Mouse (Mus musculus) midbrain, embryonic 11.5 days (tissue): Measurements from ENCODE around the gene Gm45233. TPM values are rescaled to one million over a fixed set of nuclear protein-coding genes. Genes with fewer than 3 reads are reported as not detected.

Experiments
- ATAC-seq: fragments of 200-750 bp; cut with Nextera tagmentation; 2 replicates; pipeline ENCODE4 v1.8.0; 2017; ENCODE audit warnings: moderate TSS enrichment, moderate library complexity; ENCODE audit not compliant: low FRiP score
- DNase-seq: peaks from one replicate; pipeline ENCODE4 v3.0.0; 2015; ENCODE audit warnings: low spot score; ENCODE audit errors: missing footprints
- H3K27ac ChIP-seq: fragments of 300-500 bp; sonication (generic); 2 replicates; pipeline ENCODE4 v1.5.1; 2014; ENCODE audit warnings: low read depth, low read length
- H3K27me3 ChIP-seq: fragments of 300-500 bp; sonication (generic); 2 replicates; pipeline ENCODE4 v1.6.1; 2014; ENCODE audit warnings: mild to moderate bottlenecking, low read length, moderate library complexity, mixed read lengths; ENCODE audit not compliant: control insufficient read depth, insufficient read depth
- H3K36me3 ChIP-seq: fragments of 300-500 bp; sonication (generic); 2 replicates; pipeline ENCODE4 v1.6.1; 2014; ENCODE audit warnings: mild to moderate bottlenecking, low read length, moderate library complexity, mixed read lengths; ENCODE audit not compliant: control insufficient read depth, insufficient read depth
- H3K4me1 ChIP-seq: fragments of 300-500 bp; sonication (generic); 2 replicates; pipeline ENCODE4 v1.6.1; 2014; ENCODE audit warnings: low read length; ENCODE audit not compliant: control insufficient read depth, insufficient read depth
- H3K4me2 ChIP-seq: fragments of 300-500 bp; sonication (generic); 2 replicates; pipeline ENCODE4 v1.6.1; 2014; ENCODE audit warnings: mild to moderate bottlenecking, moderate library complexity
- H3K4me3 ChIP-seq: fragments of 300-500 bp; sonication (generic); 2 replicates; pipeline ENCODE4 v1.5.1; 2014; ENCODE audit warnings: low read depth, low read length
- H3K9ac ChIP-seq: fragments of 300-500 bp; sonication (generic); 2 replicates; pipeline ENCODE4 v1.6.1; 2014; ENCODE audit warnings: low read length
- H3K9me3 ChIP-seq: fragments of 300-500 bp; sonication (generic); 2 replicates; pipeline ENCODE4 v1.6.1; 2016; ENCODE audit warnings: low read length; ENCODE audit not compliant: control insufficient read depth
- WGBS: fragments of 180-500 bp; shearing (Covaris S2); extraction: QIAGEN DNeasy Blood & Tissue Kit; methylation state at CpG from one replicate; pipeline ENCODE4 v1.1.7; 2014; 5-methylcytosine and 5-hydroxymethylcytosine counted together
- polyA plus RNA-seq: library from polyadenylated mRNA; unstranded; fragments of >200 nt; fragmentation: Nextera tagmentation; extraction: Ambion mirVana; gene quantifications from 2 replicates; pipeline ENCODE4 v1.2.1, GENCODE M21; 2014

Gene Gm45233
- polyA plus RNA-seq, 1 experiment from 2014 or later: not detected

DNA sequence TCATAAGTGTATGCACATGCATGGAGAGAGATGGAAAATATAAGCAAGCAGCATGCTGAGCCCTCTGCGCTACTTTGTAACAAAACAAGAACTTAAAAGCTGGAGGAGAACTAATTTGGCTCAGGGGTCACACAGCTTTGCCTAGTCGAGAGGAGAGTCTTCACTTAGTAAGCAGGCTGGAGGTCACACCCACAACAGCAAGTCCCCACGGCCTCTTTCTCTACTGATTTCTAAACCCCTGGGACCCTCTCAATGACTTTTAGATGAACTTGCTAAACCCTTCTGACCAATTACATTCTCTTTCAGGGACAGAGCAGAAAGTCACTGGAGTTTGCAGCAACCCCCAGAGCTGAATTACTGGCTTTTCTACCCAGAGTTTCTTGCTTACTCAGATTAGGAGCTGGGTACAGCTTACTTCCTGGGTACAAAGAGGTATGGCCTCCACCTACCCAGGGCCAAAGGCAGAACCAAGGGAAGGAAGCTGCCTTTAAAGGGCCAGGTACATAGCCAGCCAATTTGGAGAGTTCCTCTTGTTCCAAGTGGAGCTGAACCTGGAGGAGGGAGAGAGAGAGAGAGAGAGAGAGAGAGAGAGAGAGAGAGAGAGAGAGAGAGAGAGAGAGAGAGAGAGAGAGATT lies 19.8 kb upstream of the Gm45233 start:
- Histone ChIP-seq H3K27me3 (no peaks in the 10 kb centered on the region), H3K27ac (no peak overlapping the region)
- 57% methylated on average over 3 of the region's 3 CpGs for WGBS

DNA sequence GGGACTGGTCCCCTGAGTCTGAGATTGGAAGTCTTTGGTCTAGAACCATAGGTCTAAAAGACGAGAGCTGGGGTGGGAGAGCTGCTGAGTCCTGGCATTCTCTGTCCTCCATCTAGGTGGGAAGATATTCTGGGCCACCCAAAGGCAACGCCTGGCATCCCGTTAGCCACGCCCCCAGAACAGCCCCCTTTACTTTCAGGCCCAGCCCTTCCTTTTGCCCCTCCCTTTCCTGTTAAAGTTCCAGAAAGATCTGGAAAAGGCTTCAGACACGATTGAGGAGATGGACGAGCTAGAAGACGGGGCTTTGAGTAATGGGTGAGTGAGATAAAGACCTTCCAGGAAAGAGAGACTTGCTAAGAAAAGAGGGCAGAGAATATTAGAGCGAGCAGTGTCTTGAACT lies 16.5 kb upstream of the Gm45233 start, which contains the start of gene Lim2:
Lim2 (plus strand) TSS at position 265 of the 400 bp plus-strand sequence.
- no peak within 1 kb of the TSS for H3K4me3 ChIP-seq
- no peaks in the 10 kb centered on the region for H3K27me3 ChIP-seq
- no peaks in the 10 kb centered on the region for H3K4me1 ChIP-seq
- no peak within 1 kb of the TSS for H3K9ac ChIP-seq
- no peak within 1 kb of the TSS for H3K4me2 ChIP-seq
- no peak within 1 kb of the TSS for H3K27ac ChIP-seq
- 94% methylated on average over 8 of the region's 8 CpGs for WGBS
- DNase-seq (no peak), ATAC-seq (no peak)
- H3K36me3 ChIP-seq: no peaks in the 10 kb centered on the region
- no peaks in the 10 kb centered on the region for H3K9me3 ChIP-seq

More for the DNA sequence above, 19.8 kb upstream of the Gm45233 start:
- H3K9me3 ChIP-seq: no peaks in the 10 kb centered on the region
- no peak overlapping the region for H3K4me3 ChIP-seq
- H3K9ac ChIP-seq: no peak overlapping the region
- ATAC-seq (no peak), DNase-seq (no peak)
- H3K36me3 ChIP-seq: no peaks in the 10 kb centered on the region
- no peak overlapping the region for H3K4me2 ChIP-seq
- H3K4me1 ChIP-seq: no peaks in the 10 kb centered on the region

DNA sequence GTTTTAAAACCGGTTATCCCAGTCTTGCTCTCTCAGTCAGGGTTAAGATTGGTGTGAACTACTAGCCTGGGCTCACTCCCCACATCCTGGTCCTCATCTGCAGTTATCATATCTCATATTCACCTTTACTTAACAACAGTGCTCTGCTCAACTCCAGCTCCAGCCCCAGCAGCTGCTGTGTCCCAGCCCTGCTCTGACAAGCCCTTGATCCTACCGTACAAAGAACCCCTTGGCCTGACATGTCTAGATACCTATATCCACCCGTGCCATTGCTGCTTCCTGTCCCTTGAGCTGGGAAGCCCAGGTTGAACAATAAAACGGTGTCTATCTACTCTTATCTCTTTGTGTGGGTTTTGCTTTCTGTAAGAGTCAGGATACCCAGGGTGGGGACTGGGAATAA lies 14.4 kb upstream of the Gm45233 start:
- no peaks in the 10 kb centered on the region for H3K36me3 ChIP-seq
- WGBS: 71% methylated on average over 4 of the region's 4 CpGs

DNA sequence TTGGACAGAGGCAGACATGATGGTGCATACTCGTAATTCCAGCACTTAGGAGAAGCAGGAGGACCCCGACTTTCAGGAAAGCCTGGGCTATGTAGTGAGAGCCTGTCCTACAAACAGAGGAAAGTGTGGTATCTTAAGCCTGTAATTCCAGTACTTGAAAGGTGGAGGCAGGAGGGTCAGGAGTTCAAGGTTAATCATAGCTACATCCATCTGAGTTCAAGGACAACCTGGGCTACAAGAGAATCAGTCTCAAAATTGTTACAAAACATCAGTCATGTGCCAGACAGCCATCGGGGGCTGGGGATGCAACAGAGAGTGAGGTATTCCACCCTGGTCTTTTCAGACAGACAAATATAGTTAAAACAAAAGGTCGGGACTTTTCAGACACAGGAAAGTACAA lies 11.0 kb upstream of the Gm45233 start:
- DNase-seq (no peak), ATAC-seq (no peak)
- WGBS: 79% methylated on average over 4 of the region's 4 CpGs
- H3K4me2 ChIP-seq: no peak overlapping the region
- no peak overlapping the region for H3K4me3 ChIP-seq
- no peaks in the 10 kb centered on the region for H3K9me3 ChIP-seq
- no peaks in the 10 kb centered on the region for H3K4me1 ChIP-seq
- no peak overlapping the region for H3K27ac ChIP-seq
- H3K27me3 ChIP-seq: no peaks in the 10 kb centered on the region
- no peaks in the 10 kb centered on the region for H3K36me3 ChIP-seq
- H3K9ac ChIP-seq: no peak overlapping the region

More for the DNA sequence above, 14.4 kb upstream of the Gm45233 start:
- H3K4me3 ChIP-seq: no peak overlapping the region
- DNase-seq (no peak), ATAC-seq (no peak)
- no peak overlapping the region for H3K27ac ChIP-seq
- H3K4me1 ChIP-seq: no peaks in the 10 kb centered on the region
- no peak overlapping the region for H3K9ac ChIP-seq
- H3K4me2 ChIP-seq: no peak overlapping the region
- no peaks in the 10 kb centered on the region for H3K27me3 ChIP-seq
- no peaks in the 10 kb centered on the region for H3K9me3 ChIP-seq

DNA sequence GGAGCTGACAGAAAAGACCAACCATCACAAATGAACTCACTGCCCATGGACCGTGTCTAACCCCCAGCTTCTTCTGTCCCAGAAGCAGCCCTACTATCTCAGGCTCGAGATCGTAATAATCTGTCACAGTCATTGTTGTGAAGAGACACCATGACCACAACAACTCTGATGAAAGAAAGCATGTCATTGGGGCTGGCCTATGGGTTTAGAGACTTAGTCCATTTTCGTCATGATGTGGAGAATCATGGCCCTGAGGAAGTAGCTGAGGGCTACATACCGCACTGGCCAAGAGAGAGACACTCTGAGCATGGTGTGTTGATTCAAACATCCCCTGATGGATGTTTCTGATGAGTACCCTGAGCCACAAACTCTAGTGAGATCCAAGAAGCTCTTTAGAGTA lies 9.3 kb upstream of the Gm45233 start:
- 89% methylated on average over 5 of the region's 5 CpGs for WGBS
- Histone ChIP-seq H3K36me3 (no peaks in the 10 kb centered on the region), H3K4me1 (no peaks in the 10 kb centered on the region)

DNA sequence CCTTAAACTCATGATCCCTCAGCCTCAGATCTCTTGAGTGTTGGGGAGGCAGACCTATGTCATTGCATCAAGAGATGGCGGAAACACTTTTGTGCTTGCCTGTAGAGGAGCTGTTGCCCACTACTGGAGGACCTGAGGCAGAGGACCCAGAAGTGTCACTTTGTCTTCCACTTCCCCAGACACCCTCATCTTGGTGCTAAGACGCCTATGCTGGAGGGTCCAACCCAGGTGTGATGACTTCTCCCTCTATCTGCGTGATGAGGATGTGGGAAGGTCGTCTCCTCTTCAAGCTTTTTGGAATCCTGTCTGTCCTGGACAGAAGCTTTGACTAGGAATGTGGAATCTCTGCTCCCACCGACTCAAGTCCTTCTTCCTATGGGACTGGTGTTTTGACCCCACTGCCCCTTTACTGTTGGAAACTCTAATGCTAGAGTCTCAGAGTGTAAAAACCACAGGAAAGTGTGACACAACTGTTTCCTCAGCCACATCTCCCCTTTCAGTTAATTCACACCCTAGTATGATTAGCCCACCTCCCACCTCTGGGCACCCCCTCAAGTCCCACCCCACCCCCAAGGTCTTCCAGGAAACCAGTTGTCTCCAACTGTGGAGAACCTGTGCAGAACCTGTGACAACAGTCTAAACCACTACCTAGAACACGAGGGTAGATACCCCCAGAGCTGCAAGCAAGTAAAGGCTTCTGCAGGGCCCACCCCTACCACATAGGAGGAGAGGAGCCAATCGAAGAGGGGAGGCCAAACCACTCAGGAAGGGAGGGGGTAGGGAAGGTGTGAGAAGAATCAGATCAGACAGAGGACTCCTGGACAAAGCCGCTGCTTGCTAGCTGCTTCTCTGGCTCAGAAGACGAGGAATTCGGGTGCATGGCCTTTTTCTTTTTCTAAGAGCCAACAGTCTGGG lies 7.3 kb upstream of the Gm45233 start, which contains the start of gene Nkg7:
Nkg7 (plus strand) TSS at position 733 of the 915 bp plus-strand sequence.
- H3K4me1 ChIP-seq: no peaks in the 10 kb centered on the region
- DNase-seq (no peak), ATAC-seq (no peak)
- H3K27me3 ChIP-seq: no peaks in the 10 kb centered on the region
- no peaks in the 10 kb centered on the region for H3K36me3 ChIP-seq
- no peaks in the 10 kb centered on the region for H3K9me3 ChIP-seq
- H3K4me2 ChIP-seq: no peak within 1 kb of the TSS
- H3K4me3 ChIP-seq: no peak within 1 kb of the TSS
- WGBS: 79% methylated on average over 10 of the region's 10 CpGs
- no peak within 1 kb of the TSS for H3K27ac ChIP-seq
- H3K9ac ChIP-seq: no peak within 1 kb of the TSS

More for the DNA sequence above, 9.3 kb upstream of the Gm45233 start:
- H3K27me3 ChIP-seq: no peaks in the 10 kb centered on the region
- no peak for DNase-seq
- H3K27ac ChIP-seq: no peak overlapping the region
- no peak overlapping the region for H3K9ac ChIP-seq
- no peaks in the 10 kb centered on the region for H3K9me3 ChIP-seq
- H3K4me2 ChIP-seq: no peak overlapping the region
- H3K4me3 ChIP-seq: no peak overlapping the region
- ATAC-seq: no peak

DNA sequence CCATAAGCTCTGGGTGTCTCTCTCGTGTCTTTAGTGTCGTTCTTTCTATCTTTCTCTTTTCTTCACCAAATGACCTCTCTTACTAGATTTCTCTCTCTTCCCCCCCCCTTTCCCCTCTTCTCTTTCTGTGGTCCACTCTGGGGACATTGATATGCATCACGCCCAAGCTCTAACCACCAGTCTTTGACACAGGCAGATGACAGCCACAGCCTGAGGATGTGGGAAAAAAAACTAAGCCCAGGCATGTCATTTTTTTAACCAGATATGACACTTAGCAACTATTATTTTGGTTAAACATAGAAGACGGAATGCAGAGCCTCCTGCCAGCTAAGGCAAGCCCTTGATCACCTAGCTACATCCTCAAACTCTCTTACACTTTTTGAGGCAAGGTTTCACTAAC lies 5.3 kb upstream of the Gm45233 start:
- H3K27me3 ChIP-seq: no peaks in the 10 kb centered on the region
- no peak for DNase-seq
- H3K9me3 ChIP-seq: no peaks in the 10 kb centered on the region
- H3K27ac ChIP-seq: no peak overlapping the region
- no peak for ATAC-seq
- no peaks in the 10 kb centered on the region for H3K36me3 ChIP-seq
- H3K4me1 ChIP-seq: peaks cover 3% of the 10 kb centered on the region; the same call in 1 of the 2 replicates
- H3K4me2 ChIP-seq: no peak overlapping the region
- no peak overlapping the region for H3K9ac ChIP-seq
- WGBS: 75% methylated on average over 4 of the region's 4 CpGs
- H3K4me3 ChIP-seq: no peak overlapping the region

DNA sequence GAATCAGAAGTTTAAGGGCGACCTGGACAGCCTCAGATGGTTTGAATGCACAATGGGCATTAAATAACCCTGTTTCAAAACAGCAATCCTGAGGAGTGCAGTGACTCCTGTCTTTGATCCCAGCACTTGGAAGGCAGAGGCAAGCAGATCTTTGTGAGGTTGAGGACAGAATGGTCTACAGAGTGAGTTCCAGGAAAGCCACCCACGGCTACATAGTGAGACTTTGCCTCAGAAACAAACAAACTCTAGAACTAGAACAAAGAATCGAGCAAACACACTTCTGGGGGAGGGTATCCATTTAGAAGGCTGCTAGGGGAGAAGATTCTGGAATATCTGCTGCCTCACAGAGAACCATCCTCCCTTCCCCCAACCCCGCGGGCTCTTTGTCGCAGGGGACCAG lies 3.4 kb upstream of the Gm45233 start, which contains the start of gene Cldnd2:
Cldnd2 (plus strand) TSS at position 301 of the 400 bp plus-strand sequence.
- H3K4me3 ChIP-seq: no peak within 1 kb of the TSS
- H3K4me1 ChIP-seq: peaks cover 8% of the 10 kb centered on the region
- no peaks in the 10 kb centered on the region for H3K36me3 ChIP-seq
- DNase-seq: no peak
- ATAC-seq: no peak
- no peaks in the 10 kb centered on the region for H3K27me3 ChIP-seq
- H3K9me3 ChIP-seq: no peaks in the 10 kb centered on the region
- H3K4me2 ChIP-seq: no peak within 1 kb of the TSS
- no peak within 1 kb of the TSS for H3K9ac ChIP-seq
- 77% methylated on average over 6 of the region's 6 CpGs for WGBS
- H3K27ac ChIP-seq: no peak within 1 kb of the TSS

DNA sequence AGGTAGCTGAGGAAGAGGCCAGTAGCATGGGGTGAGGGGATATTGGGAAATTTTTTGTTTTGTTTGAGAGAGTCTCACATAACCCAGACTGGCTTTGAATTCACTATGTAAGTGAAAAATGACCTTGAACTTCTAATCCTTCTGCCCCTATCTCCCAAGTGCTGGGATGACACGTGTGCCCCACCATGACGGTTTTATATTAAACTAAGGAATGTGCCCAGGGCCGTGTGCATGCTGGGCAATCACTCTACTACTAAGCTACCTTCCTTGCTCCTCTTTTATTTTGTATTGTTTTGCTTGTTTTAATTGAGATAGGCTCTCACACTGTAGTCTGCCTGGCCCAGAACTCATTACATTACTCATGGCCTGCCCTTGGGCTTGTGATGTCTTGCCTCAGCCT lies 2.9 kb upstream of the Gm45233 start:
- no peak for ATAC-seq
- peaks cover 8% of the 10 kb centered on the region for H3K4me1 ChIP-seq

More for the DNA sequence above, 2.9 kb upstream of the Gm45233 start:
- H3K4me3 ChIP-seq: no peak overlapping the region
- H3K9ac ChIP-seq: no peak overlapping the region
- H3K36me3 ChIP-seq: no peaks in the 10 kb centered on the region
- WGBS: 91% methylated on average over 3 of the region's 3 CpGs
- no peak overlapping the region for H3K4me2 ChIP-seq
- no peaks in the 10 kb centered on the region for H3K27me3 ChIP-seq
- no peak overlapping the region for H3K27ac ChIP-seq
- no peaks in the 10 kb centered on the region for H3K9me3 ChIP-seq
- no peak for DNase-seq
